In genomic region chr2:169156908-169157307, GRCm38 (mm10) we compare ENCODE assay signal across 16 mouse cellular contexts.
A peak's percentile ranks its signal among the peaks of the same experiment; 100 is the strongest.
DNase-seq lines count a peak whose midpoint lies in the region; ATAC-seq and TF ChIP-seq lines count a peak whose summit lies in the region.
"Had no signal": no experiment of that assay in that cellular context is flagged by ENCODE, and none has a peak within 500 bp of the region (broad histone marks: within the 10 kb centered on the region; RNA-seq: fewer than 3 reads in every experiment).

No protein-coding gene starts in this region.

- no peak for TF ChIP-seq CTCF in lung, postnatal 0 days (IDR thresholded peaks at IDR 0.05)

- no peaks in the 10 kb centered on the region for H3K36me3 ChIP-seq in hindbrain, embryonic 14.5 days (replicated peaks; ENCODE audit: control insufficient read depth, insufficient read depth)
- no peaks in the 10 kb centered on the region for H3K36me3 ChIP-seq in hindbrain, embryonic 16.5 days (ENCODE audit: control insufficient read depth, insufficient read depth, low read length)
- H3K36me3 ChIP-seq in lung, postnatal 0 days (ENCODE audit: insufficient read depth, low read length), result no peaks in the 10 kb centered on the region
- H3K36me3 ChIP-seq: heart, embryonic 13.5 days; hindbrain, embryonic 15.5 days; limb, embryonic 12.5 days; midbrain, embryonic 10.5 days had no signal

- peak; percentile 7 for DNase-seq in adrenal gland, postnatal 10 days
- no peak for DNase-seq in adrenal gland, adult (ENCODE audit: inconsistent age in 2 of 2, low spot score in 1 of 2)
- no peak for DNase-seq in hindbrain, embryonic 14.5 days (ENCODE audit: low spot score)
- peak; percentile 49 for DNase-seq in lung, postnatal 0 days (ENCODE audit: low spot score)
- no peak for DNase-seq in lung, postnatal 14 days
- DNase-seq in lung, postnatal 36 days, result peak; percentile 9
- DNase-seq in cerebellum, adult 11 months, result no peak
- DNase-seq: adrenal gland, postnatal 25 days; cerebellum, adult 9-11 months; gastrocnemius, postnatal 14 days; thymus, postnatal 14 days had no signal

- WGBS in hindbrain, embryonic 14.5 days, result 63% methylated on average over 8 of the region's 8 CpGs
- WGBS in hindbrain, embryonic 16.5 days, result 69% methylated on average over 8 of the region's 8 CpGs
- WGBS in lung, postnatal 0 days, result 38% methylated on average over 8 of the region's 8 CpGs

- 0 out of 2 replicates have a peak overlapping the region, but pooled peaks have one; percentile 29 for H3K27ac ChIP-seq in hindbrain, embryonic 14.5 days
- H3K27ac ChIP-seq in hindbrain, embryonic 16.5 days (ENCODE audit: low read depth, low read length), result no peak overlapping the region
- no peak overlapping the region for H3K27ac ChIP-seq in lung, postnatal 0 days (ENCODE audit: low read length)
- H3K27ac ChIP-seq: heart, embryonic 13.5 days; limb, embryonic 12.5 days; midbrain, embryonic 10.5 days had no signal

- peaks cover 30% of the 10 kb centered on the region for H3K4me1 ChIP-seq in hindbrain, embryonic 14.5 days (replicated peaks; ENCODE audit: control insufficient read depth, insufficient read depth, low read length)
- peaks cover 10% of the 10 kb centered on the region for H3K4me1 ChIP-seq in hindbrain, embryonic 16.5 days (ENCODE audit: control insufficient read depth, insufficient read depth, low read depth, low read length)
- no peaks in the 10 kb centered on the region for H3K4me1 ChIP-seq in lung, postnatal 0 days (ENCODE audit: insufficient read depth, low read depth, low read length)

- no peak overlapping the region for H3K4me2 ChIP-seq in hindbrain, embryonic 14.5 days (replicated peaks)
- H3K4me2 ChIP-seq in hindbrain, embryonic 16.5 days (ENCODE audit: low read length), result no peak overlapping the region
- no peak overlapping the region for H3K4me2 ChIP-seq in lung, postnatal 0 days (replicated peaks; ENCODE audit: low read depth, low read length)
- H3K4me2 ChIP-seq: heart, embryonic 13.5 days; hindbrain, embryonic 15.5 days; limb, embryonic 12.5 days had no signal

- H3K9ac ChIP-seq in hindbrain, embryonic 14.5 days, result no peak overlapping the region
- H3K9ac ChIP-seq in hindbrain, embryonic 16.5 days (ENCODE audit: low read depth, low read length), result no peak overlapping the region
- H3K9ac ChIP-seq in lung, postnatal 0 days (replicated peaks; ENCODE audit: low read depth), result no peak overlapping the region
- H3K9ac ChIP-seq: heart, embryonic 13.5 days; hindbrain, embryonic 15.5 days; limb, embryonic 12.5 days had no signal

- no peak for TF ChIP-seq EP300 in lung, postnatal 0 days (IDR thresholded peaks at IDR 0.05)

- no peak overlapping the region for H3K4me3 ChIP-seq in hindbrain, embryonic 14.5 days (replicated peaks; ENCODE audit: low read length)
- no peak overlapping the region for H3K4me3 ChIP-seq in hindbrain, embryonic 16.5 days (ENCODE audit: low read length)
- H3K4me3 ChIP-seq in lung, postnatal 0 days (ENCODE audit: low read depth, low read length), result no peak overlapping the region
- H3K4me3 ChIP-seq: heart, embryonic 13.5 days; hindbrain, embryonic 15.5 days; limb, embryonic 12.5 days; midbrain, embryonic 10.5 days had no signal

- ATAC-seq in hindbrain, embryonic 14.5 days (ENCODE audit: low FRiP score), result no peak
- ATAC-seq in hindbrain, embryonic 16.5 days, result no peak
- peak; percentile 38 for ATAC-seq in lung, postnatal 0 days

- no peaks in the 10 kb centered on the region for H3K9me3 ChIP-seq in hindbrain, embryonic 14.5 days (ENCODE audit: control insufficient read depth, low read length)
- H3K9me3 ChIP-seq in hindbrain, embryonic 16.5 days (ENCODE audit: control insufficient read depth, low read length), result no peaks in the 10 kb centered on the region
- H3K9me3 ChIP-seq in lung, postnatal 0 days (ENCODE audit: low read length), result no peaks in the 10 kb centered on the region
- H3K9me3 ChIP-seq: heart, embryonic 13.5 days; hindbrain, embryonic 15.5 days; limb, embryonic 12.5 days; midbrain, embryonic 10.5 days had no signal

- H3K27me3 ChIP-seq in hindbrain, embryonic 14.5 days (ENCODE audit: control insufficient read depth, insufficient read depth, low read length), result no peaks in the 10 kb centered on the region
- no peaks in the 10 kb centered on the region for H3K27me3 ChIP-seq in hindbrain, embryonic 16.5 days (replicated peaks; ENCODE audit: control insufficient read depth, insufficient read depth, low read length)
- H3K27me3 ChIP-seq in lung, postnatal 0 days (replicated peaks; ENCODE audit: insufficient read depth, low read length), result no peaks in the 10 kb centered on the region
- H3K27me3 ChIP-seq: heart, embryonic 13.5 days; hindbrain, embryonic 15.5 days had no signal

Comparison
In these comparisons a context has a peak if more than half of its experiments do, and no peak if none do; other contexts are left out.
1. DNase-seq: peak in adrenal gland, postnatal 10 days (single experiment), lung, postnatal 0 days (single experiment) and lung, postnatal 36 days (single experiment); none in adrenal gland, adult (0 of 2), hindbrain, embryonic 14.5 days (single experiment), lung, postnatal 14 days (single experiment) and cerebellum, adult 11 months (single experiment).